Mouse (Mus musculus): ENCODE results near the gene Morn1.

Morn1 gene

DNA sequence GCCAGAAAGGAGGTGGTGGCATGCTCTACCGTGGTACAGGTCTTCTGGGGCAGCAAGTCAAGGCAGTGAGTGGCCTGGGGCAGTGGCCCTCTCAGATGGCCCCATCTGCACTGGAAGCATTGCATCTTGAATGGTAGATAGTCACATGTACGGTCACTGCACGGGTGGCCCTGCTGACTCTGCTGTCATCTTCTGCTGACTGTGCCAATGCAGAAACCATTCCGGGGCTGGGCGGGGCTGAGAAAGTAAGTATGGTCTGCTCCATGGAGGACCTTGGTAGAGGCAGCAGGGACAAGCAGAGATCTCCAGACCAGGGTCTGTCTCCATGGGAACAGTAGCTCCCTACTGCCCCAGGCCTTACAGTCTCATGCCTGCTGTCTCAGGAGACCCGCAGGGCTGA, 34.8 kb downstream of the Morn1 start:
- DNase-seq = no peak

- no peak for DNase-seq
Observed at GRCm38 (mm10) chr4:155121915-155122443, 35.6 kb downstream of the Morn1 start.

DNA sequence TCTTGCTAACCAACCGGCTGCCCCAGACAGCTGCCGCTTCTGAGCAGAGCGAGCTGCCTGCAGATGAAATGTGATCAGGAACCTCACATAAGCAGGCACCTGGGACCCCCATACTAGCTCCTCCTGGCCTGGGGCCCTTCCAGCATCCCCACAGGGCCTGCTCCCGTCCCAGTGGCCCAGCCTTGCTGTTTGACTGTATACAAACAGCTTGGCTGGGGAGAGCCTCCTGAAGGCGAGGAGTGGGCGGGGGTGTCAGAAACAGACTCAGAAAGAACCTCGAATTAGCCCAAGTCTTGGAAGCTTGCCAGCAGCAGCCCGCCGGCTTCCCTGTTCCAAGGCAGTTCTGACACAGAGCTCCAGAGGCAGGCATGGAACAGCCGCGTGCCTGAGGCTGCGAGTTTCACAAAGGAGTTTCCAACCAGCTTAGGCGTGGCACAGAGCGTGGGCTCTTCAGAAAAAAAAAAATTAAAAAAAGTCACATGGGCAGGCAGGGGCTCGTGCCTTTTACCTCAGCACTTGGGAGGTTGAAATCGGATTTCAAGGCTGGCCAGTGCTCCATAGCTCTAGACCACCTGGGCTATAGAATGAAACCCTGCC, 36.2 kb downstream of the Morn1 start:
- DNase-seq = no peak

- no peak for DNase-seq
Observed at GRCm38 (mm10) chr4:155123868-155124534, 37.6 kb downstream of the Morn1 start.

GRCm38 (mm10) chr4:155125310-155125709, 38.9 kb downstream of the Morn1 start:
- no peak for DNase-seq

DNA sequence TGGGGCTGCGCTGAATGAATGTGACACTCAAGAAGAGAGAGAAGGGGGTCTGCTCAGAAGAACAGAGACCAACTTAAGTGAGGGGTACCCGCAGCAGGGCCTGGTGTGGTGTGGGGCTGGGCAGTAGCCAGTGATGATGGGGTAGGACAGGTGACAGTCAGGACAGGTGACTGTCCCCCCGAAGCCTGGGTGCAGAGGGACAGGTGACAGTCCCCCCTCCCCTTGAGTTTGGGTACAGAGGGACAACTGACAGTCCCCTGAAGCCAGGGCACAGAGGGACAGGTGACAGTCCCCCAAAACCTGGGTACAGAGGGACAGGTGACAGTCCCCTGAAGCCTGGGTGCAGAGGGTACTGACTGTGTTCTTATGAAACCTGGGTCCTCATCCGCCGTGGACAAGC, 39.8 kb downstream of the Morn1 start:
- DNase-seq = no peak

DNA sequence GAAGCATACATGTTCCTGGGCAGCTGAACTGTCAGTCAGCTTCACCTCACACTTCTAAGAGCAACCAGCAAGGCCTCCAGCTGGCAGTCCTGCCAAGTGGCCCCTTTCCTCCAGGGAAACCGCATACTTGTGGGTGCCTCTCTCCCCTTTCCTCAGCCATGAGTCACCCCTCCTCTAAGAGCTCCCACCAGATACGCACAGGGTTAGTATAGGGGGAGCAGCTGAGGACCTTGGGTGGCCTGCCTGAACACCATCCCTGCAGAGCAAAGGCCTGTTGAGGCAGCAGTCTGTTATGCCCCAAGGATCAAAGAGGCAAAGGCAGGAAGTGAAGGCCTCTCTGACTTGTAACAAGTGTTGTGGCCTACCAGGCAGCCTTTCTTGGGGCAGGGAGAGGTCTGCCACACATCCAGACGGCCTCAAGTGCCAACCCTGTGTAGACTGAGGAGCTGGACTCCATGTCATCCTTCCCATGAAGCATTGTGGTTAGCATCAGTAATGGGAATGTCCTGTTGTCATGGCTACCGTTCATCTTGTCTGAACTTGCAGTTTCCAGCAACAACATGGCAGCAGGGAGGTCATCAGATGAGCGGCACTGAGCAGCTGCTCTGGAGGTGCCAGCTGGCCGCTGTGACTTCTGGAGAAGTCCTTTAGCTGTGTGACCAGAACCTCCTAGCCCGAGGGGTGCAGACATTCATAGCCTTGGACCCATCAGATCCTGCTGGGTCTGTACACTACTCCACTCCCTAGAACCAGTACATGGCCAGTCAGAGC, 40.4 kb downstream of the Morn1 start:
- DNase-seq = no peak

DNA sequence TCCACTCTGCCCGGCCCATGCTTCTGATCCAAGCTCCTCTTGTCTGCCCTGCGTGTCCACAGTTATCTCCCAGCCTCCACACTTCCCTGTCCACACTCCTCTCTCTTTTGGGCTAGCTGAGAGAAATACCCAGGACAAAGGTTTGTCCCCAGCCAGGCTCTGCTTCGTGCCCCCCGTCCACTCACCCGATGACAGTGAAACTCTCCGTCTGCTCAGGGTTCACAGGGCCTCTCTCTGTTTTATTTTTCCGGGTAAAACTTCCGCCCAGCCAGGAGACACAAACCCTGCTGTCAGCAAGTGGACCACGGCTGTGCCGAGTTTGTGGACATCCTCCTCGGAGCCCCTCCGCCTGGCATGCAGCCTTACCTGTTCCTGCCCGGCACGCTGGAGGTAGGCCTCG, 42.0 kb downstream of the Morn1 start:
- no peak for DNase-seq

- DNase-seq = no peak
Observed at GRCm38 (mm10) chr4:155129132-155129917, 42.9 kb downstream of the Morn1 start.

GRCm38 (mm10) chr4:155129996-155130395, 43.6 kb downstream of the Morn1 start:
- no peak for DNase-seq

GRCm38 (mm10) chr4:155130616-155131015, 44.2 kb downstream of the Morn1 start:
- no peak for DNase-seq

GRCm38 (mm10) chr4:155133188-155133587, 46.8 kb downstream of the Morn1 start:
- no peak for DNase-seq

DNA sequence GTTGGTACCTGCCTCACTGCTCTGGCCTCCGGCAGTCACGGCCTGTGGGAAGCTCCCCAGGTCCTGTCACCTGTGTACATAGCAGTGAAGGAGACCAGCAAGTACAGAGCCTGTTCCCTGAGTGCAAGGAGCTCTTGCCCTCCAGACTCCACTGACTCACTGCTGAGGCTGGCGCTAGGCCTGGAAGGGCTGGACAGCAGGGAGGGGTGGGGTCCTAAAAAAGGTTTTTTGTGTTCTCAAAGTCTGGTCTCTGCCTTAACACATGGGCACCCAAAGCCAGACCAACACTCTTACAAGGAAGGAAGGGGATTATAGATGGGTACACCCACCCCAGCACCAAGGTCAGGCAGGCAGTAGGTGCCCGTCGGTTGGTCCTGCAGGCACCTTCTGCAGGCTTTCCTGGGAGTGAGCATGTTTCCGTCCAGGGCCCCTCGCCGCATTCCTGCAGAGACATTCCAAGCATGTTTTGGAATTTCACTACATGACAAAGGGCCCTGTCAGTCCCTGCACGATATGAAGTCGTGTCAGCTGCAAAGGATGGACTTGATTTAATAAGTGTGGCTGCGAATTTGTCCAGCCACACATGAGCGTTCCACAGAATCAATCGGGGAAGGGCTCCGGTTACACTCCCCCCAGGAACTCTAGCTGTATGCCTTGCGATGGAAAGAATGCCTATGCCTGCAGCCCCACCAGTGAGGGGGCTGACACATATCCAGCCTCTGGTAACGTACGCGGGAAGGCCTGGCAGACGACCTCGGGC, 47.5 kb downstream of the Morn1 start:
- DNase-seq = no peak

- DNase-seq = no peak
Observed at GRCm38 (mm10) chr4:155134686-155135172, 48.4 kb downstream of the Morn1 start.

DNA sequence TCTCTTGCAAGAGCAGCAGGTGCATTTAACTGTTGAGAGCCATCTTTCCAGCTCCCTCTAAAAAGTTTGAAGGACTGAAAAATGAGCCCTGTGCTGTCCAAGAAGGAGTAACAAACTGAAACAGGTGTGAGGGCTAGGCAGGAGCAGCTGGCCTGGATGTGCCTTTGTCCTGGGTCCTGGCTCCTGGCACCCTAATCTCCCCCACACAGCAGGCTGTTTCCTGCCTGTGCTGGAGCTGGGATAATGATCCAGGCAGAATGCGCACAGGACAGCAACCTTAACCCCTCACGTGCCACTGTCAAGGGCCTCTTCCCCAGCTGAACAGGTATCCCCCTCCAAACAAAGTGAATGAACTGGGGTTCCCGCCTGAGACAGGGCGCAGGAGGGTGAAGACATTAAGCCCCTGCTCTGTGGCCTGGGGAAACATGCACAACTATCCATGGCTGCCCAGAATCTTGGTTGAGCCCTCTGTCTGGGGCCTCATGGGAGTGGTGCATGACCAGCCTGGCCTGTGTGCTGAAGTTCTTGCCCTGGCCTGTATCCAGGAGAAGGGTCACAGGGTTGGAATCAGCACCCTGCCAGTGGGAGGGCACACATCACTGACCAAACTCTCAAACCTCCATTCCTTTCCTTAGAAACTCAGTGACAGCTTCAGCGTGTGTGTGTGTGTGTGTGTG, 49.7 kb downstream of the Morn1 start:
- peak; percentile 86 for DNase-seq

- peak; percentile 94 for DNase-seq
Observed at GRCm38 (mm10) chr4:155137891-155138290, 51.5 kb downstream of the Morn1 start.

DNA sequence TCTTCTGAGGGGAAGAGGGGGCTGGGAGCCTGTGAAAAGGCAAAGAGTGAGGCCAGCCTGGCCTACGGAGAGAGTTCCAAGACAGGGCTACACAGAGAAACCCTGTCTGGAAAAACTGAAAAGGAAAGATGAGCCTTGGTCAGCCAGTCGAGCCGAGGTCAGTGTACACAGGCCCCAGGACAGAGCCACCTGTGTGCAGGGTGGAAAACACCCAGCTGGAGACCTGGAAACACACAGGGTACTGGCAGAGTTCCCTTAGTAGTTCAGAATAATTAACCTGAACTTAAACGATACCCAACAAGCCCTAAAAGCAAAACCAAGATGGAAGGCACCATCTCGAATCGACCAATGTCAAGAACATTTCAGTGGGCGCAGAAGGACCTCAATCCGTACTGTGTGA, 52.1 kb downstream of the Morn1 start:
- peak; percentile 61 for DNase-seq

- DNase-seq = no peak
Observed at GRCm38 (mm10) chr4:155139281-155140045, 53.1 kb downstream of the Morn1 start.

GRCm38 (mm10) chr4:155140150-155140549, 53.8 kb downstream of the Morn1 start:
- DNase-seq = no peak

- DNase-seq = peak; percentile 70
Observed at GRCm38 (mm10) chr4:155140795-155141265, 54.5 kb downstream of the Morn1 start.

- DNase-seq = no peak
Observed at GRCm38 (mm10) chr4:155142836-155143235, 56.5 kb downstream of the Morn1 start.
